Mouse (Mus musculus) lung, postnatal 36 days (tissue): ENCODE data around the gene Etfrf1.

Source experiments
- DNase-seq: peaks from one replicate; pipeline ENCODE4 v3.0.0; 2022; ENCODE audit warnings: mixed read lengths

Gene Etfrf1

DNA sequence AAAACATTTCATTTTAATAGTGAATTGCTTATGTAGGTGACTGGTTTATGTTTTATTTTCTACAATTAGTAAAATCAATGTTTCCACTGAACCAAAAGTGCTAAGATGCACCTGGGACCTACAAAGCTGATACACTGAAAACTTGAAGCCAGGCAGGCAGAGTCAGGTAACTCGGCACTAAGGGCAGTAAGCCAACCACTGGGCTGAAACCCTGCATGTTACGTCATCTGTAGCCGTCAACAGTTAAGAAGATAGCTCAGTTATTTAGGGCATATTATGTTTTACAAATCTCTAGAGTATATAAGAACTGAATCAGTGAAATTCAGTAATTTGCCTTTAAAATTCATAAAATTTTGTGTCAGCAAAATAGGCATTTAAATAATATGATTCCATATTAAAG lies 15.4 kb downstream of the Etfrf1 start:
- peak; percentile 23 for DNase-seq

DNA sequence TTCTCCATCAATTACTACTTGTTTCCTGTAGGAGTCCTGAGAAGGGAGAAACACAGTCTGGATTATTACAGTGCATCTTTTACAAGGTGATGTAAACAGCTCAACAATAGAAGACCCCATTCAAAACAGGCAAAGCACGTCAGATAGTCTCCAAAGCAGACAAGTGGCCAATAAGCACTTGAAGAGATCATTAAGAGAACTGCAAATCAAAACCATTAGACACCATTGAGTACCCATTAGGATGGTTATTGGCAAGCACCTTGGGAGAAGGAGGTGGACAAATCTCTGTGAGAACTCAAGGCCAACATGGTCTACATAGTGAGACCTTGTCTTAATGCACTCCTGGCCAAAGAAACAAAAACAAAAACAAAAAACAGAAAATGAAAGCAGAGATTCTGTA lies 23.5 kb downstream of the Etfrf1 start:
- no peak for DNase-seq

DNA sequence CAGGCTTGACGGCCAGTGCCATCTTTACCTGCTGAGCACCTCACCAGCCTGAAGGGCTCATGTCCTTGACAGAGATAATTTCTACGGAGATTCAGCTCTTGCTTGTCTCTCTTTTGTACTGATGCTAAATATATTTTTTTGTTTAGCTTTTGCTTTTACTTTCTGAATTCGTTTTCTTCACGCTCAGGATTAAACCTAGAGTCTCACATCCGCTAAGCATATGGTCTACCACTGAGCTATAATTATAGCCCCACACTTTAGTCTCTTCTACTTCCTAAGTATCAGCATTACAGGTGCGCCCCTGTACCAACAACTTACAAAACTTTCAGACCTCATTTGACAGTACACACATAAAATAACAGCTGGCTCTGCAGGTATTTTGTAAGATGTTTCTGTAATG lies 24.4 kb downstream of the Etfrf1 start:
- DNase-seq: no peak

DNA sequence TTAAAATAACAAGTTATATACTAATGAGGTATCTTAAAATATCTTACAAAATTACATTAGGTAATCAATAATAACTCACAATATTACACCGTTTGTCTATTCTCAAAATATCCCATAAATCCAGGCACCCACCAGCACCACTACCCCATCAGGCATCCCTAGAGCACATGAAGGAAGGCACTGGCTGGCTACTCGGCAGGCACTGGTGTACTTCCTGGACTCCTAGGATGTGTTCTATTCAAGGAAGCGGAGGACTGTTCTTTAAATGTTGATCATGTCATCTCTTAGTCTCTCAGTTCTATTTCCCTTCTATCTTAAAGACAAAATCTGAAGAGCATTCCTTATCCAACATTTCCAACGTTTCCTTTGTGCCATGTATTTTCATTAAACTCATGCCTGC lies 26.2 kb downstream of the Etfrf1 start:
- DNase-seq: no peak

DNA sequence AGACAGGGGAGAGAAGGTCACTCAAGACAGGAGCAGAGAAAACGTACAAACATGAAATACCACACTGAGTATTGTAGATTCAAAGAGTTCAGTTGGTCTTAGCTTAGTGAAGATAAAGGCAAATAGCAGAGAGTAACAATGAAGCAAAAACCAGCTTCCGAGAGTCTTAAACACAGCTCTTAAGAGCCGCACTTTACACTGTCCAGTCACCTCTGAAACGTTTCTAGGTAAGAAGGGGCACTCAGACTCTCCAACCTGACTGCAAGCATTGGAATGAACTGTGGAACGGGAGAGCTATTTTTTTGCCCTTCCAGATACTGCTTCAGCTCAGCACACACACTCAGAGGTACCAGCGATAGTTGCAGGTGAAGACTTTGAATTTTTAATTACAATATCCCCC lies 29.4 kb downstream of the Etfrf1 start:
- DNase-seq: no peak

DNA sequence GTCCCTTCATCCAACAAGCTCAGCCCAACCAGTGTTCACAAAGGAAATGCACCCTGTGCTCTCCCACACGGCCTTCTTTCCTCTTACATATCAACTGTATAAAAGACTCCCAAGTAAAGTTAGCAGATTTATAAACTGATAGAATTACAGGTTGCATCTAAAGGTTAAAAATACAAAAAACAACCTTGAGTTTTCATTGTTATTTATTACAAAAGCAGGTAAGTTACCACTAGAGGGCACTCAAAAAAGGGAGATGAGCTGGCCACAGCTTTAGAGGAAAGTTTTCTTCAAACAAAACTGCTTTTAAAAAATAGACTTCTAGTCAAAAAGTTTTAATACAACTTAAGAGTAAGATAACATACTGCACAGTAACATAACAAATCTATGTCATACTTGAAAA lies 31.6 kb downstream of the Etfrf1 start:
- DNase-seq: peak; percentile 50

DNA sequence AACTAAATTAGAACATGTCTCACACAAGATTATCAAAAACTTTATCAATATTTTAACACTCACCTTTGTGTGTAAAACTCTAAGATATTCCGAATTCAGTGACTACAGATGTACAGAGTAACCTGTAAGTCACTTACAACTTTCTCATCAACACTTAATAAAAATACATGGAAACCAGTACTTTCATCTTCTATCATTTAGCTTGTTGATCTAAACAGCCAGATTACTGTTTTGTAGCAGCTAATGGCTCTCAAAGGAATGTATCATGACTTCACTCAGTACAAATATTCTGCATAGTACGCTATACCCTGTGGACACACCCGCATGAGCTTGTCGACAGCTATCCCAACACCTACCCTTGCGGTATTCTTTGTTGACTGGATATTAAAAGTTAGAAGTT lies 35.9 kb downstream of the Etfrf1 start:
- DNase-seq: no peak

DNA sequence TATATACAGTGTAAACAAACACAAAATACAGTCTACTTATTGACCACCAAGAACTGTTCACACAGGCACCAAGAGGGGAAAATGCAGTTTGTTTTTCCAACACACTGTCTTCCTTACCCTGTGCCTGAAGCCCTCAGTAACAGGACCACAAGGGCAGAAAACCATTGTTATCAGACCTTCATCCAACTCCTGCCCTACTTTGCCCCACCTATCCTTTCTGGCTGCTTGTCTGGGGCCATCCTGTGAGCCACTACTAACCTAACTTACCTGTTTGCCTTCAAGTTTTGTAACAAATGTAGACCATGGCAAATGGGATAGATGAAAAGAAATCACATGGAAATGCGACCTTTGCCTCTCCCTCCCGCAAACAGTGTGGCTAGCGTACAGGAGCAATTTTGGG lies 37.0 kb downstream of the Etfrf1 start:
- no peak for DNase-seq

DNA sequence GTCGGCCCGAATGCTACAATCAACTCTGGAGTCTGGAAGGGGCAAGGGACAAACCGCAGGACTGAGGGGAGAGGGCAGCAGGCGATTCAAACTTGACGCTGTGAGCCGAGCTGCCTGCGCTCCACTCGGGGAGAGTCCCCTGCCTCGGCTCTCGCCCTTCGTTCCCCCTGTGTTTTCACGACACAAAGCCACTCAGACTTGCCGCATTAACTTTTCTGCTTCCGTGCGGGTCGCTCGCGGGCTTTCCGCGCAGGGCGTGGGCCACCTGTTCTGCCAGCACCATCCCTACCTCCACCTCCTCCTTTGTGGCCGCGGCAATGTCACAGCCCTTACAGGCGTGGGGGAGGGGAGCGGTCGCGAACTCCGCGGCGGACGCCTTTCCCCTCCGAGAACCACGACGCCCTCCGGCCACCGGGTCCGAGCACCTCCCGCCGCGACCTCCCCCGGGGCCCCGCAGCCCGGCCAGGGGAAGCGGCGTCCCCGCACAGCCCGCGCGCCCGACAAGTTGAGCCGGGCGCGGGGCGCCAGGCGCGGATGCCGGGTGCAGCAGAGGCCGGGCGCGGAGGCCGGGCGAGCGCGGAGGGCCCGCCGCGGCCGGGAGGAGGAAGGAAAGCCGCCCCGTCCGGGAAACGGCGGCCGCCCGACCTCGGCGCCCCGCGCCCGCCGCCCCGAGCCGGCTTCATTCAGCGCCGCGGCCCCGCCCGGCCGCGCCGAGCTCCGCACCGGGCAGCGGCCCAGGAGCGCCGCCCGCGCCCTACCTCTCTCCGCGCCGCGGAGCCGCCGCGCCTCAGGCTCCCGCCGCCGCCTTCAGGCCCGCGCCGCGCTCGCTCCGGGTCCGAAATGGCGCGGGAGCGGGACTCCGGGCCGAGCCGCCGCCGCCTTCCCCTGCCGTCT lies 38.6 kb downstream of the Etfrf1 start:
- peak; percentile 64 for DNase-seq

DNA sequence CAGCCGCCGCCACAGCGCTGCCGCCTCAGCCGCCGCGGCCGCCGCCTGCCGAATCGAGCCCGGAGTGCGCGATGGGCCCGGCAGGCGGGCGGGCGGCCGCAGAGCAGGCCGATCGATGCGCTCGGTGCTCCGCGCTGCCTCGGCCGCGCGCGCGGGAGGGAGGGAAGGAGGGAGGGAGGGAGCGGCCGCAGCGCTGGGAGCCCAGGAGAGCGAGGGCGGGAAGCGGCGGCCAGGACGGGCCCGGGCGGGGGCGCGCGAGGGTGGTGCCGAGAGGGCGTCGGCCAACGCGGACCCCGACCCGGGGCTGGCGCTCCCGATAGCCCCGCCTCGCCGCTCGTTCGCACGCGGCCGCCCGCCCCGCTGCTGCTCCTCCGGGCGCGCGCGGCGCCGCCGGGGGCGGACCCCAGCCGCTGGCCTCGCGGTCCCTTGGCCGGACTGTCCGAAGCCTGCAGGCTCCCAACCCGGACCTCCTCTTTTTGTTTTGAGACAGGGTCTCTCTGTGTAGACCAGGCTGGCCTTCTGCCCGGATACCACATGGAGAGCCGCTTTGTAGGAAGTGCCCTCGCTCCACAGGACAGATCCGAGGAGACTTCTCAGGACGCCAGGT lies 39.4 kb downstream of the Etfrf1 start, which contains the start of gene Kras:
Gene Kras (minus strand): TSS at position 55 of the 607 bp plus-strand sequence.
- DNase-seq: peak; percentile 91

DNA sequence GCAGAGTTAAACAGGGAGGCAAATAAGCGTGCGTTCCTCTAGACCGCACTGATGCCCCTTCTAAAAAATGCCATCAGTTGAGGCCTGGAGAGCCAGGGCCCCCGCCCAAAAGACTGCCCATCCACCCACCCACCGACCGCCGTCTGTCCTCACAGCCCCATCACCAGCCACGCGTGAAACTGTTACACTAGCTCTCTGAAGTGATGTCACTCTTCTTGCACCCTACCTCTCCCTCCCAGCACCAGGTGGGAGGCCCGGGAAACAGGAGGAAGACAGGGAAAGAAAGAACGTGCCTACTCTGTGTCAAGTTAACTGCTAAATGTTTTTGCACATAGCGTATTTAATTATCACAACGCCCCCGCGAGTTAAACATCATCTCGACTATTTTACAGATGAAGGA lies 39.9 kb downstream of the Etfrf1 start:
- no peak for DNase-seq

DNA sequence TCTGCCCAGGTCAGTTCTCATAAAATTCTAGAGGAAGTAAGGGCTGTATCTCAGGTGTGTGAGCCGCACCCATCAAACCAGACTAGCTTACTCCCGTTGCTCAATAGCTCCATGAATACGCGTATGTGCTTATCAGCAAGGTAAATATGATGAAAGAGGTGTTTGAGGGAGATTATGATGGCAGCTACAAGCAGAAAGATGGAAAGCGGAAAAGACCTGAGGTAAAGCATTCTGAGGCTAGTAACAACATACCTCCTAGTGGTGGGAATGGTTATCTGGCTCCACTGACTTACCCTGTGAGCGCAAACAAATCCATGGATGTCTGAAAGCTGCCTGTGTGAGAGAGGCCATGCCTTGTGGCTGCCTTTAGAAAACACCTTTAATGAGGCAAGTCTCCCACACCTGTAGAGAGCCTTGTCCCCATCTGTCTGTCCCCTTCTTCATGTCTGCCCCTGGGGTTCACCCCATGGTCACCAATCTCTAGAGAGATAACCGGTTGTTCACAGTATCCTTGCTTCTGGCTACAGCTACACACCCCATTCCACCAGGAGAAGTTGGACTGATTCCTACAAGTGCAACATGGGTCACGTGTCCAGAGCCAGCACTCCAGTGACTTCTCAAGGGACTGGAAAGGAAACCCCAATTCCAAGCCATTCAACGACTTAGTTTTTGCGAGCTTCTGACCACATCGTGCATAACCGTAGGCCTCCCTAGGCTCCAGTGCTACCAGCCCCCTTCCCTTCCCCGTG lies 45.2 kb downstream of the Etfrf1 start:
- DNase-seq: peak; percentile 69

DNA sequence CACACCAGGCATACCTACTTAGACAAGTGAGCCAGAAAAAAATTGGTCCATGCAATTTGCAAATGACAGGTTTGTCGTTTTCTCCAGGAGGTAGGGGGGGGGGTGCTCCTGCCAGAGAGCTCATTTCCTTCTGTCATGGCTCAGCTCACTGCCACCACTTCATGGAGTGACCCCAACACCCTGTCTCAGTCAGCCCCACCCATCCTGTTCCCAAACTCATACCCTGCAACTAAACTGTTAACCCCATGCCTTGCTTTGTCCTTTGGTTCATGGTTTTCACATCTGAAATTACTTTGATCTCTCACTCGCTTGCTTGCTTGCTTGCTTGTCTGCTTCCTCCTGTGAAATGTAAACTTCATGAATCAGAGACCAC lies 45.8 kb downstream of the Etfrf1 start:
- DNase-seq: no peak

DNA sequence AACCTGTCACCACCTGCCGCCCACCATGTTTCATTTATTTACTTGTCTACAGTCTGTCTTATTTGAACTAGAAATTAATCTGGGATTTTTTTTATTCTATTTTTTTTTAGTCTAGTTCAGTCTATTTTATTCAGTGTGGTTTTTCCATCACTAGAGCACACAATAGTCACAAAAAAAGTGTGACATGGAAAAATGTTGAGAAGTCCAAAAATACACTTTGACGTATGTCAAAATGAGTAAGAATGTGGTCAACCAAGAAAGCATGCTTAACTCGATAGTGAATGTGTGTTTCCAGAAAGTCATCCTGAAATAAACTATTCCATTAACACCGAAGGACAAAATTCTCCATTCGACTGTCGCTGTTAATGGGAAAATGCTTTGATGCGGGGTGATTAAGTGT lies 51.4 kb downstream of the Etfrf1 start:
- no peak for DNase-seq
